Mouse (Mus musculus): ENCODE measurements around the gene Flvcr2.
"Not testable (repeated sequence)": the region's sequence is repeated elsewhere in the genome, so short reads cannot be mapped to it uniquely, and the experiment has no call there.

Flvcr2 gene

DNA sequence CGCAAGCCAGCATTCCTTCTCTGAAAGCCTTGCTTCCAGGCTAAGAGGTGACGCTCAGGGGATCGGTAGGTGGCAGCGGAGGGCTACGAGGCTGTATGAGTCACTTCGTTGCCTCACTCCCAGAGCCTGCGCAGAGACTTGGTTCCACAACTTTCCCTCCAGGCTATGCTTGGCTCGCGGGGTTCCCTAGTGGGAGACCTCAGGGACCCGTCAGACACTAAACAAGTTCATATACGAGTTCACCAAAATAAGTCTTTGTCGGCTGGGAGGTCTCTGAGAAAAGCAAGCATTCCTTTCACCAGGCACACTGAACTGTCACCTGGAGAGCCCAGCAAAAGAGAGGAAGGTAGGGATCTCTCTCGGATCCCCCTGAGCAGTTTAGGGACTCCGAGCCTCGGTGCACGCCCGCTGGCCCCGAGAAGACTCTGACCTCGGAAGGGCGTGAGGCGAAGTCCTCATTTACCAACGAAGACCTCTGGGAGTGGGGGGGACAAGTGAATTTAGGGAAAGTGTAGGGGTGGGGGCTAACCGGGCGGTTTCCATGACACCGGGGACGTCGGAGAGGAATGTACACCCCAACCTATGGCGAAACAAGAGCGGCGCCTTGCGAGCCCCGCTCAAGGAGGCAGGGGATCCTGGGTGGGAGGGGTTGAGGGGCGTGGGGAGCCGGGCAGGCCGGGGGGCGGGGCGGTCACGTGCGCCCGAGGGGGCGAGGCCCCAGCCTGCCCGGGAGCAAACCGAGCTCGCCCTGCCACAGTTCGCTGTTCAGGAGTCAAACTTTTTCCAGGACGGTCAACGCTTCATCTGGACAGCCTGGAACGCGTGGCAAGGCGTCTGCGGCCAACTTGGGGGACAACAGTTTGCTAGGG, at the start of gene Flvcr2:
Gene Flvcr2 (plus strand): TSS at position 713 of the 869 bp plus-strand sequence.
- peak; percentile 43 to 49 for DNase-seq

DNA sequence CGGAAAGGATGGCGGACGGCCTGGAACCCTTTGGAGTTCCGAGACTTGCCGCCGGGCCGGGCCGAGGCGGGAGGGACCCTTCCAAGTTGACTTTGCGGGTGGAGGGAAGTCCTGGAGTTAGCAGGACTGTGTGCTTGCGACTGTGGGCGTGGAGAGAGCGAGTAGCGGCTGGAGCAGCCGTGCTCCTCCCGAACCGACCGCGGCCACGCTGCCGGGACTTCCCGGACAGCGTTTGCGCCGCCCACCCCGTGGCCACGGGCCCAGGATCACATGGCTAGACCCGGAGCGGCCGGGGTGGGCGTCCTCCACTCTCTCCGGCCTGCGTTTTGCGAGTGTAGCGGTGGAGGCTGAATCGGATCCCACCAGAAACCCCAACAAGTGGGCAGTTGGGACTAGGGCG, 48.2 kb upstream of the Flvcr2 start:
- DNase-seq: not testable (repeated sequence)

DNA sequence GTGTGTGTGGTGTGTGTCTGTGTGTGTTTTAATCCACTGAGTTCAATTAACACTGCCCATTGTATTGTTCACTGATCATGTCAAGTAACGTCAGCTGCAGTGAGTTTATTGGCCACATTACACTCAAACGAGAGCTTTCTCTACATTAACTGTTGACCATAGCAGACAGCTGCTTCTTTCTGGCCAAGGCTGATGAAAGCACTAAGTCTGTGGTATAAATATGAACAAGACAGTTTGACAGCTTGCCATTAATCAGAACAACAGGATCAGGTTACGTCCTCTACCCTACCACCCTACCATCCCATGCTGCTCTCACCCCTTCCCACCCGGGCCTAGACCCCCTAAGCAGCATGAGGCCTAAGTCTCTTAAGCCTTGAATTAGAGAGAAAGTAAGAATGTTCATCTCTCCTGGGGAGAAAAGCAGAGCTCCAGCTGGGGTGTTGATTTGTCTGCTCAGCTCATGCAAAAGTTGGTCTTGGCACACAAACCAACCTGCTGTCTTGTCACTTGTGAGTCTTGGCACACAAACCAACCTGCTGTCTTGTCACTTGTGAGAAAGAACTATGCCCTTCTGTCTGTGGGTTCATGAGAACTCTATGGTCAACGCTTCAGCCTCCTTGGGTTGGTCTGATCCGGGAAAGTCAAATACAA, 46.0 kb upstream of the Flvcr2 start:
- DNase-seq: no peak

DNA sequence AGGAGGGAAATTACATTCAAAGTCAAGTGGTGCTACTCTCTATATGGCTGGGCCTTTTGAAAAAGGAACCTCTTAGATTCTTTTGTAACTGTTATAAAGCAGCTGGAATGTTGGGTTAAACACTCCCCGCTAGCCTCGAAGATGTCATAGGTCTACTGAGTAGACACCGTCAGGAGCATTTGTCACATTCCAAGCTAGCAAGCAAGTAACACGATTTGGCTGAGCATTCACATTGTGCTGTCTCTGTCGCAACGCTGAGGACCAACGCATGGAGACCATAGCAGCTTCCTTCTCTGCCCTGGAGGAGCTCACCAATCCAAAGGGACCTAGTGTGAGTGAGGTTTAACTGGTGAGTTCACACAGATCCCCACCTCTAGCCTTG, 45.5 kb upstream of the Flvcr2 start:
- DNase-seq: no peak

DNA sequence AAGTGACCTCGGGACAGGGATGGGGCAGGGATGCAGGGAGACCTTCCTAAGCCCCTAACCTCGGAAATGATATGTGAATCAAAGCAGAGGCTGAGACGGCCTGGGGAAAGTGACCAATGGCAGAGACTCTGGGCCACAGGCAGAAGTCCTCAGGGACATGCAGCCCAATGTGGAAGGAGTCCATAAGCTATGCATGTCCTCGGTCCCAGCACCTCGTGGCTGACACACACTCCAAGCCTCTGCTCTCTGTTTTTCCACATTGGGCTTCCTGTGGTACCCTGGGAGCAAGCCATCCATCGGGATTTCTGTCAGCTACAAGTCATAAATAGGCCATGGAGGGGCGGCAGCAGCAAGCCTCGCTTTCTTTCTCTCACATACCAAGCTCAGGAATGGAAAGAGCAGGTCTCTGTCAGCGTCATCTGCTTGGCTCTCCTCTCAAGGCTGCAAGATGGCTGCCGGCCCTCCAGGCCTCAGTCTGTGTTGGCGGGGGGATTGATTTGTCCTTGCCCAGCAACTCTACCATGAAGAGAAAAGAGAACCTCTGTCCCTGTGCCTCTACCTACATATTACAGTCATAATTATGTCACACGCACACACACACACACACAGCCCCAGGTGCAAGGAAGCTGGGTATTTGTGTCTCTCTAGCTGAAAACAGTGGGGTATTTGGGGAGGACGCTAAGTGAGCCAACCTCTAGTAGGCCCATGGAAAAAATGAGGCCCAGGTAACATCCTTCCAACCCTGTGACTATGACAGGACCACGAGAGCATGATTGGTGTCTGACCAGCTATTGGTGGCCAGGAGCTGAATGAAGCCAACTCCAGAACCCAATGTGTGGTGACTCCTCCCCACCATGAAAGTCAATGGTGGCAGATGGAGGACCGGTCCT, 43.9 kb upstream of the Flvcr2 start:
- DNase-seq: no peak

DNA sequence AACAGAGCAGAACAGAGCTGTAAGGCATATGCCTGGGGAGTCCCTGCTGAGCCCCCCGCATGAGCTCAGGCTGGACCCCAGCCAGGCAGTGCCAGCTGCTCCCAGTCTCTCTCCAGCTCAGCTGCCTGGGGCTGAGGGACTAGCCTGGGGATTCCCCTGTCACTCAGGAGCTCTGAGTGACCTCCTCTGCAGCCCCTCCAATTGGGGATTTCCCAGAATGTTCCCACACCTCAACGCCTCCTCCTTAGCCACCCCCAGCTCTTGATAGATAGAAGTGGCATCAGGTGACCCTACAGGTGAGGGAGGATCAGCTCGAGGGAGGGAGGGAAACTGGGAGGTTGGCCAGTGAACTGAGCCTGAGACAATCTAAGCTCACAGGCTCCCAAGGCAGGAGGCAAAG, 42.8 kb upstream of the Flvcr2 start:
- no peak for DNase-seq

DNA sequence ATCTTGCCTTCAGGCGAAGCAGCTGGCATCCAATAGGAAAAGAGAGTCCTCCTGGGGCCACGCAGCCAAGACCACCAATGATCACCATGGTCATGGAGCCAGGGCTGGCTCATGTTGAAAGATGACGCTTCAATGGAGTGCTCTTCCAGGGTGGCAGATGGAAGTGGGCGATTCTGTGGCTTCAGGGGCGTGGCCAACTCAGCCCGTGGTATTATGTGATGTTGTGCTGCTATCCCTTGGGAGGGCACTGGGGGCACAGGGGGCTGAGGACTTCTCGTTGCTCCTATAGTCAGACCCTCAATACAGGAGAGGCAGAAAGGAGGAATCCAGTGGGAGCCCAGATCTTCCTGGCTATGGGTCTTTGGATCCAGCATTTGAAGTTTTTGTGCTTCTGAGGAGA, 41.8 kb upstream of the Flvcr2 start:
- DNase-seq: peak in 1 of 2 experiments; percentile 13

DNA sequence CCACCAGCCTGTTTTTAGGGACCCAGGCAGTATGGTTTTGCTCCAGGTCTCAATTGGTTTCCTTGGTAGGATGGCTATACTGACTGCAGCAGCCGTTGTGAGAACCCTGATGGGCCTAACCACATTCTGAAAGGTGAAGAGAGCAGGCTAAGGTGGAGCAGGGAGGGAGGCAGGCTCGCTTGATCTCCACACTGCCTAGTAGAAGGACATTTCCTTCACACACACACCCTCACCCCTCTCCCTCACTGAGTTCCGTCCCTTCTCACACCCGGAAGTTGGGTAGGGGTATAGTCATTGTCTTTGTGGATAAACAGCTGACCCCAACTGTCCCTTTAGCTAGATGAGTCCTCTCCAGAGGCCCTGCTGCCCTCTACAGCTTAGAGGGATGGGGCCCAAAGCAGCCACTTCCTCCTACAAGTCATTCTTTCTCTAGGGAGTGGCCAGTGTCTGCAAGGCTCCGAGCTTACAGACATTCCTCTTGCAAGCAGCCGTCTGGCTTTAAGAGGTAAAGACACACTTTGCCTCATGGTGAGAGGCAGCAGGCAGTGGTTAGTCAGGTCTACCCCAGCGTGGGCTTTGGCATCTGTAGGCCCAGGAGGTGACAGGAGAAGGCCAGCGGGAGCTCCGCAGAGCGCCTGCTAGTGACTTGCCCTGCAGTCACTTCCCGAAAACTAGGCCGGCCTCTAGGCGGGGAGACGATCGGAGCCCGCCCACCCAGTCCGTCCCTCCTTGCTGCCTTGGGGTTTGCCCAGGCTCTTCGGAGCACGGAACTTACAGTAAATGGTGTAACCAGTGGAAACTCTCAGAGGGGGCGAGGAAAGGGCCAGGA, 41.1 kb upstream of the Flvcr2 start:
- DNase-seq: peak; percentile 75 to 77

DNA sequence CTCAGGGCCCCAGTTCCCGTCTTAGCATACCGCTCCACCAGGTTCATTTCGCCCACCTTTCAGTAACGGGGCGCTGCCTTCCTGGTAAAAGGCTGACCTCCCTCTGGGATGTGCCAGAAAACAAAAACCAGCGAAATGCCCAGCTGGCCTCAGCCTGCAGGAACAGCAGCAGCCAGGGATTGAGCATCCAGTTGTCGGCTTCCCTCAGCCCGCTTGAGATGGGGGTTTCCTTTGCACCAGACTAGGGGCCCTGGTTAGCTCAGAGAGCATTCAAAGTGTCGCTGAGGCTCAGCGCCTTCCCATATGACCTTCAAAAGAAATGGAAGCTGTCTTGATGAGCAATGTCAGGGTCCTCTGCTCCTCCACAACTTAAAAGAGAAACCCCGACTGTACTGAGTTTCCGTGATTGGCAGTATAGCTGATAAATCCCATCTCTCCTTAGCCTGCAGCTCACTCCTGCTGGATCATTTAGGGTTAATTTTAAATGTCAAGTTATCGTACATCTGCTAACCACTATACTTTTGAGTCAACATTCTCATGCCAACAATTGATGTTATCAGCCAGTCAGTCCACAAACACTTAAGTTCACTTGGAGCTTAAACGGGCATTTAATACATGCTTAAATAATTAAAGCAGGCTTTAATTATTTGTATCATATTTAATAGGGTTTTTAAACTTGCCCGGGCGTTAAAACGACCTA, 40.4 kb upstream of the Flvcr2 start:
- DNase-seq: no peak

DNA sequence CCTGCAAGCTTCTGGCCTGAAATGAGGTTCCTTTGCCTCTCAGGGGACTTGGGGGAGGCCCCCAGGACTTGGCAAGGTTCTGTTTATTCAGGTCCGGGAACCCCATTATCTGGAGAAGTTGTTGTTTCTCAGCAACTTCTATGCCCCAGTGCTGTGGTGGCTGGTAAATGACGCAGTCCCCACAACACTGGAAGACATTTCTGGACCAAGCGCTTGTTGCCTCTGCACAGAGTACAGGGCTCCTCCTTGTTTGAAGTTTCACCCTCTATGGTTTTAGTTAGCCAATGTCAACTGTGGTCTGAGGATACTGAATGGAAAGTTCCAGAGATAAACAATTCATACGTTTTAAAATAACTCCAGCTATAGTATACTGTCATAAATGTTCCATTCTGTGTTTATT, 39.4 kb upstream of the Flvcr2 start:
- no peak for DNase-seq

DNA sequence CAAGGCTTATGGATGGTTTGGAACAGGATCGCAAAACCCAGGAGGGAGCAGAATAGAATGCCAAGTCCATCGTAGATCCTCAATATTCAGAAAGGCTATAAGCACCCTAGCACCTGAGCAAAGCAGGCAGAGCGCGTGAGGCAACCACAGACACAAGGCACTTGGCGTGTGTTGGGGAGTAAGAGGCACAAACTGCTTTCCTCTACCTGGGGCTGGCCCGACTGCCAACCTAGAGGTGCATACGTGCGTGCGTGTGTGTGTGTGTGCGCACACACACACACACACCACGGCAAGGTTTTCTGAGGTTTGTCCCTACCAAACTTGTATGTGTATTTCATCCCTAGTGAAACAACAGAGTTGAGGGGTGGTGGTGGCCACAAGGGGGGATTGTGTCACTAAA, 38.9 kb upstream of the Flvcr2 start:
- DNase-seq: no peak

DNA sequence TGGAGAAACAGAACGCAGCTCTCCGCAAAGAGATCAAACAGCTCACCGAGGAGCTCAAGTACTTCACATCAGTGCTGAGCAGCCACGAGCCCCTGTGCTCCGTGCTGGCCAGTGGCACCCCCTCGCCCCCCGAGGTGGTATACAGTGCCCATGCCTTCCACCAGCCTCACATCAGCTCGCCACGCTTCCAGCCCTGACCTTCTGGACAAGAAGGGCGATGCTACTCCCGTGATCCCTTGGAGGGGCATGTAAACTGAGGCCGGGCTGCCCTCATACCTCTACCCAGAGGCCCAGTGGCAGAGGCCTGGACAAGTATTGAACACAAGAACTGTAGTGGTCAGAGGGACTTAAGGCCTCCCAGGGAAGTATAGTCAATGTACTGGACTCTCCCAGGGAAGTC, 37.8 kb upstream of the Flvcr2 start:
- no peak for DNase-seq

DNA sequence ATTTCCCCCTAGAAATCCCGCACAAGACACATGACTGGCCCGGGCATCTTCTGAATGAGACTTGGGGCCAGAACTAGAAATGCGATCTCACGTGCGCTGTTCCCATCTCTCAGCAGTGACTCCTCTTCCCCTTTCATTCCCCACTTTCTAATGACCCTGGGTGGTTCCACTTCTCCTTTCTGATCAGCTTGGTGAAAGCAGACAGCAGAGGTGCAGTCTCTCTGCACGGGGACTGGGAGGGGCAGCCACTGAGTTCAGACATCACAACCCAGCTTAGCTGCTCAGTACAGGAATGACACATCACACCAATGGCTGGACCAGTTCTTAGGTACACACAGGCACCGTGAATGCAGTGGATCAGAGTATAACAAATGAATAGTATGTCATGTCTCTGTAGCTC, 35.6 kb upstream of the Flvcr2 start:
- no peak for DNase-seq

DNA sequence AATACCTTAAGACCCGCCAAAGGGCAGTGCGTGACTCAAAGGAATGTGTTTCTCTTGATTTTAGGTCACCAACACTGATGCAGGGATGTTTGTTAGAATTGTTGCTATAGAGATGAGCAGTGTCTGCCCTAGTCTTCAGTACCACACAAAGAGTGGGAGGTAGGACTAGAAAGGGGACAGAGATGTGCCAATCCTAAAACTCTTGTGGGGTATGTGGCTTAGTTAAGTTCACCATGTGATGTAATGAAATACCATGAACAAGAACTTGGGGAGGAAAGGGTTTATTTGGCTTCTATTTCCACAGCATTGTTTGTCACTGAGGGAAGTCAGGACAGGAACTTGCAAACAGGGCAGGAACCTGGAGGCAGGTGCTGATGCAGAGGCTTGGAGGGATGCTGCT, 33.8 kb upstream of the Flvcr2 start:
- DNase-seq: no peak

DNA sequence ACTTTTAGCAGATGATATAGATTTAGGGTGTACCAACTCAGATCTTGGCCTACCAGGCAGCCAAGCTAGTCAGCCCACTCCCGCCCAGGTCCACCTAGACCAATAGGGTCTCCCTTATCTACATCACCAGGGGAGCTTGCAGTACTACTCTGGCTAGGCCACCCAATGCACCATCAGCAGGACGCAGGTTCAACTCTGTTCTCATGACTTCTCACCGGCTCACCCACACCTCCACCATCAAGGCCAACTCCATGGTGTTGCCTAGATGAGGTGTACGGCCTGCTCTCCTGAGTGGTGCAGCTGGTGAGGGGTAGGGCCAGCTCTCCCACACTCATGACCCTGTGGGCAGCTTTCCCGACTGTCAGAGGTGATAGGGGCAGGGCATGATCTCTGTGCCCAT, 32.2 kb upstream of the Flvcr2 start:
- DNase-seq: no peak

DNA sequence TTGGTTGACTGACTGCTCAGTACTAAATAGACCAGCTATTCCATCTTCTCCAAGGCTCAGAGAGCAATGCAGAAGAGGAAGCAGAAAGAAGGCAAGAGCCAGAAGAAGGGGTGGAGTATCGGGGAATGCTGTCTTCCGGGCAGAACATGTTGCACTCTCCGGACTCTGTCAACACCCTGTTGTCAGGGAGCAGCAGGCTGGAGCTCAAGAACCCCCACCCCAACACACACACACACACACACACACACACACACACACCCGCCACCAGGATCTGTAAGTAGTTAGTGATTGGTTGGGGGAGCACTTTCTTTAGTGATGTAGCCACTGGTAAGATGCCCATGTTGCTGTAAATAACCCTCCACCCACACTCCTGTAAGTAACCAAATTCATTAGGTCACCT, 21.0 kb upstream of the Flvcr2 start:
- no peak for DNase-seq

DNA sequence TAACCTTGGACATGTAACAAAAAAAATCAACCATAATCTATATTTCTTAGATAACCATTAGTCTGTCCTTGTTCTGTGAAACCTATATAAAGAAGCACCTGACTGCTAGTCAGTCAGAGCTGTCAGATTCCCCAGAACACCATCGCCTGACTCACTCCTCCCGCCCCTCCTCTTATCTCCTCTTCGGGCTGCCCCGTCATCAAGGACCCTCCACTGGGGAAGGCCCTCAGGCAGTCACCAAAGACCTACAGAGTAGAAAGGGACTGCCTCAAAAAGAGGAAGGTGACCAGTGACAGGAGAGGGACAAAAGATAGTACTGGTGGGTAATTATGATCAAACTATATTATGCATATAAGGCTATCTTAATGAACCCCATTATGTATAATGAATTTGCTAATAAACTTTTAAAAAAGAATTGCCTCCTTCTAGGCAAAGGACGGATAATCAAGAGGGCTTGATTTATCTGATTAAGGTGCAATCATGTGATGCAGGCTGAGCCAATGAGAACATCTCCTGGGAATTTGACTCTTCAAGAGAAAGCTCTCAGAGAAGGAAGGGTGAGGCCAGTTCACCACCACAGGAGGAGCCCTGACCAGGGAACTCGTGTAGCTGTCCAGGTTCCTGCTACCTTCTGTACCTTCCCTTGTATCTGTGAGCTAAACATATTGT, 19.5 kb upstream of the Flvcr2 start:
- DNase-seq: no peak

DNA sequence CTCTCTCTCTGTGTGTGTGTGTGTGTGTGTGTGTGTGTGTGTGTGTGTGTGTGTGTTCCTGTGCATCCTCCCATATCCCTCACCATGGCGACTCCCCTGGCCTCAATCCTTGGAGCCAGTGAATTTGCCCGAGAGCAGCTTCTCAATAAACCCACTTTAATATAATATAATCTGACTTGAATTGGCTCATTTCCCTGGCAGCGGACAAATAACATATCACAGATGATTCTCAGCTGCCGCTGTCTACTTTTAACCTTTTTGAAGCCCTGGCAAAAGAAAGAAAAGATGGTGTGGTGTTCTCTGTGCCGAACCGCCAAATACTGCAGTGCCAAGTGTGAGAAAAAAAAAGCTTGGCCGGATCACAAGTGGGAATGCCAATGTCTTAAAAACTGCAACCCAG, 18.2 kb upstream of the Flvcr2 start:
- no peak for DNase-seq

DNA sequence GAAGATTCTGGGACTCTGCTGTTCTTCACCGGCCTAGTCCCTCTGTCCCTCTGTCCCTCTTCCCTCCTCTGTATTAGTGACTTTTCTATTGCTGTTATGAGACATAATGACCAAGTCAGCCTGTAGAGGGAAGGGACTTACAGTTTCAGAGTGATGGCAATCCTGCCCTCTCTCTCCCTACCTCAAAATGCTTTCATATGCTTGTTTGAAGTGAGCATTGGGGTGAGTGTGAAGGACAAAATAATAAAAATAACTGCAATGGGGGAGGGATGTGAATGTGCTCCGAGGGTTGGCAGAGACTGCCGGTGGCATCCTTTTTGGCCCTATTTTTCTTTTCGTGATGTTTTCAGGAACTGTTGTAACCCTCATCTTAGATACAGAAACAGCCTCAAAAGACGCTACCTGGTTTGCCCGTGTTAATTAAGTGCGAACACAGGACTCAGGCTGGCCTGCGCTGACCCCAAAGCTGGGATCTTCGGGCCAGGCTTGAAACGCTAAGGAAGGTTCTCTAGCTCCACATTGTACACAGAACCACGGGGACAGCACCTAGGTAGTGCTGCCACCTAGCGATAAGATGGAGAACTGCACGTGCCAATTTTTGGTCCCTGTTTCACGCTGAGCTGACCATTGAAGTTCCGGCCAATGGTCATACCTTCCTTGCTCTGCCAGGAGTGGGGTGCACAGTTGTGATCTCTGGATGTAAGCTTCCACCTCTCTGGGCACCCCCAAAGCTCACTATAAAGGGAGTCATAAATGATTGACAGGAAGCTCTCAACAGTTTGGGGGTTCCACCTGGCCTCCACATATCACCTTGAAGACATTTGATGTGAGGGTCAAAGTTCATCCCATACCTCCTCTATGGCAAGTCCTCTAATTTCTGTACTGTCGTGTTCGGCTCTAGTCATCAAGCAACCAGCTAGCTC, 17.1 kb upstream of the Flvcr2 start:
- DNase-seq: peak; percentile 7 to 22

DNA sequence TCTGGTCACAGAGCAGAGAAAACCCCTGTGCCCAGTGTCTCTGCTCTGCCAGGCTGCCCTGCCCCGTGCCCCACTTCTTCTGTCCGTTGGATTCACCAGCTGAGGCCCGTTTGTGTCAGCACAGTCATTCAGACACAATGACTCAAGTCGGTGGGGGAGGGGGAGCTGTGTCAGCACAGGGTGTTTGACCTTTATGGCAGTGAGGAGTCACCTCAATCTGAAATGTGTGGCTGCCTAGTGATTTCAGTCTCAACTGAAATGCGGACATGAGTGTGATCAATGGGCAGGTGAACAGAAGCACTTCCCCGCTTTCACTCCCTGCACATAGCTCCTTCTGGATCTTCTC, 16.4 kb upstream of the Flvcr2 start:
- no peak for DNase-seq

Data from thymus, adult 18-20 months (tissue).